Mouse (Mus musculus) intestine, postnatal 0 days (tissue): ENCODE results near the gene Col18a1. TPM values are rescaled to one million over a fixed set of nuclear protein-coding genes. Genes with fewer than 3 reads are reported as not detected.
A peak's percentile ranks its signal among the peaks of the same experiment; 100 is the strongest.
"Not testable (repeated sequence)": the region's sequence is repeated elsewhere in the genome, so short reads cannot be mapped to it uniquely, and the experiment has no call there.

Experiments
- ATAC-seq: fragments of 200-750 bp; cut with Nextera tagmentation; 2 replicates; pipeline ENCODE4 v1.8.0; 2017; ENCODE audit warnings: mild to moderate bottlenecking, moderate TSS enrichment, moderate library complexity
- H3K27ac ChIP-seq: fragments of 300-500 bp; sonication (generic); 2 replicates; pipeline ENCODE4 v1.5.1; 2014; ENCODE audit warnings: mild to moderate bottlenecking, low read depth, low read length, moderate library complexity
- H3K27me3 ChIP-seq: fragments of 300-500 bp; sonication (generic); replicated peaks from 2 replicates; pipeline ENCODE4 v1.6.1; 2014; ENCODE audit warnings: low read length, mixed read lengths; ENCODE audit not compliant: control insufficient read depth, insufficient read depth
- H3K36me3 ChIP-seq: fragments of 300-500 bp; sonication (generic); 2 replicates; pipeline ENCODE4 v1.6.1; 2014; ENCODE audit warnings: mild to moderate bottlenecking, moderate library complexity; ENCODE audit not compliant: control insufficient read depth, insufficient read depth
- H3K4me1 ChIP-seq: fragments of 300-500 bp; sonication (generic); replicated peaks from 2 replicates; pipeline ENCODE4 v1.6.1; 2014; ENCODE audit warnings: antibody characterized with exemption, low read length, mixed read lengths; ENCODE audit not compliant: control insufficient read depth, insufficient read depth
- H3K4me2 ChIP-seq: fragments of 300-500 bp; sonication (generic); replicated peaks from 2 replicates; pipeline ENCODE4 v1.6.1; 2014; ENCODE audit warnings: low read depth, mild to moderate bottlenecking, moderate library complexity
- H3K4me3 ChIP-seq: fragments of 300-500 bp; sonication (generic); 2 replicates; pipeline ENCODE4 v1.5.1; 2014; ENCODE audit warnings: low read depth, low read length
- H3K9ac ChIP-seq: fragments of 300-500 bp; sonication (generic); 2 replicates; pipeline ENCODE4 v1.6.1; 2014; ENCODE audit warnings: mild to moderate bottlenecking, low read depth, low read length
- H3K9me3 ChIP-seq: fragments of 300-500 bp; sonication (generic); 2 replicates; pipeline ENCODE4 v1.6.1; 2016; ENCODE audit warnings: mixed run types; ENCODE audit not compliant: control insufficient read depth
- CTCF ChIP-seq: sonication (generic); IDR thresholded peaks from 2 replicates; pipeline ENCODE4 v1.5.1; 2016; ENCODE audit warnings: low read depth, mild to moderate bottlenecking, control low read depth, antibody characterized with exemption, moderate library complexity
- WGBS: fragments of 180-500 bp; shearing (Covaris S2); extraction: QIAGEN DNeasy Blood & Tissue Kit; methylation state at CpG from one replicate; pipeline ENCODE4 v1.1.7; 2014; 5-methylcytosine and 5-hydroxymethylcytosine counted together
- polyA plus RNA-seq: library from polyadenylated mRNA; unstranded; fragments of >200 nt; fragmentation: Nextera tagmentation; extraction: Ambion mirVana; gene quantifications from 2 replicates; pipeline ENCODE4 v1.2.1, GENCODE M21; 2015

Gene Col18a1
- polyA plus RNA-seq, 1 experiment from 2014 or later: 35.2 TPM

DNA sequence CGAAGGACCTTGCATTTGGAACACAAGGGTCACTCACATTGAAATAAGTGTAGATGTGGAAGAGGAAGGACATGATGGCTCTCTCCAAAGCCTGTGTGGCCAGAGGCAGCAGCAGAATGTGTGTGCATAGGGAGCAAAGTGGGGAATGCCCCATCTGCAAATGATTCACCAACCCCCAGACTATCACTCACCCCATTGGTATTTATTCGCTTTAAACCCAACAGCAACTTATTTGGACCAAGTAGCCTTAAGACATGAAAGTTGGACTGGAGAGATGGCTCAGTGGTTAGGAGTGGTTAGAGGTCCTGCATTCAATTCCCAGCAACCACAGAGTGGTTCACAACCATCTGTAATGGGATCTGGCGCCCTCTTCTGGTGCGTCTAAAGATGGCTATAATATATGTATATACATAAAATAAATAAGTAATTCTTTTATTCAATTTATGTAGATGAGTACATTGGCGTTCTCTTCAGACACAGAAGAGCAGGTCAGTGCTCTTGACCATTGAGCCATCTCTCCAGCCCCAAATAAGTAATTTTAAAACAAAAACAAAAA lies 31.0 kb downstream of the Col18a1 start:
- 92% methylated on average over 5 of the region's 5 CpGs for WGBS
- Histone ChIP-seq H3K9me3 (no peaks in the 10 kb centered on the region), H3K4me1 (no peaks in the 10 kb centered on the region; the same call in 1 of the 2 replicates), H3K9ac (no peak overlapping the region), H3K27ac (no peak overlapping the region), H3K36me3 (no peaks in the 10 kb centered on the region; the same call in 1 of the 2 replicates), H3K4me3 (no peak overlapping the region), H3K27me3 (no peaks in the 10 kb centered on the region), H3K4me2 (no peak overlapping the region)
- no peak for ATAC-seq
- TF ChIP-seq CTCF: peak; percentile 37; the same call in 1 of the 2 replicates

DNA sequence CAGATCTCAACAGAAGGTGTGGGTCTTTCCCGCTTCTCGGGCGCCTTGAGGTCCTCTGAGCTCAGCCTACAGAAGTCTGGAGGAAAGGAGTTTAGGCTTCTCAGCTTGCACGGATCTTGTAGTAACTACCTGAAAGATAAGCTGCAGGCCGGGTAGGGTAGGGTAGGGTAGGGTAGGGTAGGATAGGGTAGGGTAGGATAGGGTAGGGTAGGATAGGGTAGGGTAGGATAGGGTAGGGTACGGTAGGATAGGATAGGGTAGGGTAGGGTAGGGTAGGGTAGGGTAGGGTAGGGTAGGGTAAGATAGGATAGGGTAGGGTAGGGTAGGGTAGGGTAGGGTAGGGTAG lies 31.6 kb downstream of the Col18a1 start:
- 63% methylated on average over 6 of the region's 6 CpGs for WGBS
- H3K4me1 ChIP-seq: not testable (repeated sequence)

DNA sequence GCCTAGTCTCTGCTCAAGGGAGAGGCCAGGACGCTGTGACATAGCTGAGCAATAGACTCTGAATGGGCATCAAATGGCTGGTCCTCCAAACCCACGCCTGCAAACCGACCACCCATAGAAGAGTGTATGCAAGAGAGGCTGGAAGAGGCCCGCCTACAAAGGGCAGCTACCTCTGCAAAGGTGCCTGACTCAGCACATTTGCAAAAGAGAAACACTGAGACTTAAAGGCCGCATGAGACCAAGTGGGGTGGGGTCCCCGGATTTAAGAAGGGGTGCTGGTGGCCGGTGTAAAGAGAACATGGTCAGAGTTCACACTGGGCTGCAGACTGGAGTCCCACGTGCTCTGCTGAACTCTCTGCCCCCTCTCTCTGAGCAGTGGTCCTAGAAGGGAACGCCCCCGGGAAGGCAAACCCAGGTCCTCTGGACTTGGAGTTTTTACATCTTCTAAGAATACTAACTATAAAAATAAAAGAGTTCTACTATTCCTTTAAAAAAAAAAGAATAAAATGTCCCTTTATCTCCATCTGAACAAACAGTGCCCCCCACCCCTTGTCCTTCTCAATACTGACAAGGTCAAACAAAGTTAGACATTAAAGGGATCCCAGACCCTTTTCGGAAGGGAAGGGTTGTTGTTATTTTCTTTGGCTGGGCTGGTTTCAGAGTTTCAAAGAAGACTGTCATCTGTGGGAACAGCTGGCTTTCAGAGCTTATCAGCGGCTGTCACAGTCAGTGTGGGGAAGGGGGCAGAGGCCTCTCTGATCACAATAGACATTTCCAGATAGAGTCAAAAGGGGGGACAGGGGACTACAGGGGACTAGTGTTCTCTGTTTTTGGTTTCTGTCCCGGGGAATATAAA lies 32.2 kb downstream of the Col18a1 start:
- H3K36me3 ChIP-seq: no peaks in the 10 kb centered on the region; the same call in 1 of the 2 replicates
- H3K9ac ChIP-seq: no peak overlapping the region
- H3K4me3 ChIP-seq: no peak overlapping the region
- TF ChIP-seq CTCF: no peak
- WGBS: 55% methylated on average over 13 of the region's 13 CpGs
- no peak overlapping the region for H3K27ac ChIP-seq
- ATAC-seq: no peak
- H3K27me3 ChIP-seq: no peaks in the 10 kb centered on the region
- H3K4me2 ChIP-seq: no peak overlapping the region
- H3K4me1 ChIP-seq: no peaks in the 10 kb centered on the region; the same call in 1 of the 2 replicates
- H3K9me3 ChIP-seq: no peaks in the 10 kb centered on the region

More for the DNA sequence above, 31.6 kb downstream of the Col18a1 start:
- H3K36me3 ChIP-seq, ATAC-seq, H3K9ac ChIP-seq, H3K27ac ChIP-seq, H3K4me3 ChIP-seq, H3K9me3 ChIP-seq, H3K4me2 ChIP-seq, H3K27me3 ChIP-seq: not testable (repeated sequence)

DNA sequence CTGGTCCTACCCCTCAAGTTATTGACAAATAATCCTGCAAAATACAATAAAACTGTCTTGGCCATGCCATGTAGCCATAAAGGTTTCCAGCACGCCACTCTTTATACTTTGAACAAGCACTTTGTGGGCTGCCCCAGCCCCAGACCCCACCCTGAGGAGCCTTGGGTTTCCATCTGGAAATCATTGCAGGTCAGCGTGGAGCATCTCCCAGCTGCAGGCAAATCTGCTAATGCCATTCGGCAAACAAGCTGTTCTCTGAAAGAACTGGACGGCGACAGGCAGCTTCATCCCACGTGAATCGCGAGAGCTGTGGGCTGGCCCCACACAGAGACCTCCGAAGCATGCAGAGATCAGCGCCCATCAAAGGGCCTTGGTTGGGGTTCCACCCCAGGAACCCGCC lies 34.2 kb downstream of the Col18a1 start:
- Histone ChIP-seq H3K27ac (no peak overlapping the region), H3K36me3 (no peaks in the 10 kb centered on the region; the same call in 1 of the 2 replicates), H3K4me1 (no peaks in the 10 kb centered on the region; the same call in 1 of the 2 replicates), H3K9ac (no peak overlapping the region), H3K9me3 (no peaks in the 10 kb centered on the region), H3K4me3 (no peak overlapping the region), H3K27me3 (no peaks in the 10 kb centered on the region), H3K4me2 (no peak overlapping the region)
- WGBS: 62% methylated on average over 11 of the region's 11 CpGs
- no peak for ATAC-seq
- no peak for TF ChIP-seq CTCF

DNA sequence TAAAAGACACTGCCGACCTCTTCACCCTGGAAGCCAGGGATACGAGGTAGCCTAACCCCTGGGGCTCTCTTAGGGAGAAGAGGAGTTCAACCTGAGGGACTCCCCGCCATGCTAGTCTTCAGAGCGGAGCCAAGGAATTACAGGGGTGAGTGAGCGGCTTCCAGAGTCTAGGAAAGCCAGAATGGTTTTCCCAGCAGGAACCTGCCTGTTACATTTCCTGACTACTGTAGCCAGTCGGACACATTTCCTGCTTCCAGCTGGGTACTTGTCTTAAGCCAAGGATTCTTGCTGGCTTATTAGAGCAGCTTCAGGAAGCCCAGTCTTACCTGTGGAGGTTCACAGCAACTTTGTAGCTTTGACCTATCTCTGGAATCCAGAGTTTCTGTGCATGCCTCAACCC lies 34.8 kb downstream of the Col18a1 start:
- 63% methylated on average over 6 of the region's 6 CpGs for WGBS
- no peak for ATAC-seq
- no peaks in the 10 kb centered on the region; the same call in 1 of the 2 replicates for H3K4me1 ChIP-seq
- H3K27me3 ChIP-seq: no peaks in the 10 kb centered on the region
- H3K9ac ChIP-seq: no peak overlapping the region
- no peaks in the 10 kb centered on the region for H3K36me3 ChIP-seq
- no peak for TF ChIP-seq CTCF
- H3K9me3 ChIP-seq: no peaks in the 10 kb centered on the region
- no peak overlapping the region; the same call in 1 of the 2 replicates for H3K27ac ChIP-seq
- H3K4me3 ChIP-seq: no peak overlapping the region
- H3K4me2 ChIP-seq: no peak overlapping the region

DNA sequence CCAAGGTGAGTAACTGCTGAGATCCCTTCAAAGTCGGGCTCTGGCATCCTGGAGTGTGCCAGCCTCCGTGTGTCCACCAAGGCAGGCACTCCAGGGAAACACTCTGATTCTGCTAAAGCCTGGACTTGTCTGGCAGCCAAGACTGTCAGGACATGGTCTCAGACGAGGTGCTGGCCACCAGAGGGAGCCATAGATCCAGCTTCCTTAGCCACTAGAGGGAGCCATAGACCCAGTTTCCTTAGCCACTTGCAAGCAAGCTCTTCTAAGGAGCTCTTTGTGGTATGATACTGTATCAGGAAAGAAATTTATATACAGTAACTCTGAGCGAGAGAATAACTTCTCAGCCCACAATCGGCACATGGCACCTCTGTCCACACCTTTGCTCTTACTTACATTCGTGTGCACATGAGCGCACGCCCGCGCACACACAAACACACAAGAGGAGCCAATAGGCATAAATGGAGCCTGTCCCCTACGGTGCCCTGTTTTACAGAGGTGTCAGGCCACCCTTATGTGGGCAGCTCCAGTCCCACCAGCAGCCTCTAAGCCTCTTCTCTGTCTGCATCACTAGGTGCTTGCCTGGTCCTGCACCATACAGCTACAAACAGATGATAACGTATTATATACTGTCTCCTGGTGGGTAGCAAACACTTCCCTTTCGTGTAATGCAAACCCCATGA lies 35.6 kb downstream of the Col18a1 start:
- Histone ChIP-seq H3K4me1 (no peaks in the 10 kb centered on the region; the same call in 1 of the 2 replicates), H3K36me3 (no peaks in the 10 kb centered on the region), H3K27me3 (no peaks in the 10 kb centered on the region), H3K27ac (no peak overlapping the region), H3K4me3 (no peak overlapping the region), H3K4me2 (no peak overlapping the region), H3K9me3 (no peaks in the 10 kb centered on the region), H3K9ac (no peak overlapping the region)
- ATAC-seq: peak; percentile 49
- WGBS: 45% methylated on average over 13 of the region's 13 CpGs
- TF ChIP-seq CTCF: peak; percentile 100
